Mouse (Mus musculus) central nervous system, embryonic 14 days (tissue): Measurements from ENCODE around the gene Mapk6. TPM values are rescaled to one million over a fixed set of nuclear protein-coding genes. Genes with fewer than 3 reads are reported as not detected.

Experiments used
- polyA plus RNA-seq: library from polyadenylated mRNA; depleted of rRNA; stranded (reverse); fragments of >200 nt; gene quantifications from 2 replicates; pipeline ENCODE4 v1.2.3, GENCODE M21; 2012; rRNA removed

Gene Mapk6
- 83.6 and 88.0 TPM in 2 replicates for polyA plus RNA-seq

GRCm38 (mm10) chr9:75409852-75410378 lies at the start of gene Mapk6:
Mapk6 (minus strand) TSS chr9:75410005.

DNA sequence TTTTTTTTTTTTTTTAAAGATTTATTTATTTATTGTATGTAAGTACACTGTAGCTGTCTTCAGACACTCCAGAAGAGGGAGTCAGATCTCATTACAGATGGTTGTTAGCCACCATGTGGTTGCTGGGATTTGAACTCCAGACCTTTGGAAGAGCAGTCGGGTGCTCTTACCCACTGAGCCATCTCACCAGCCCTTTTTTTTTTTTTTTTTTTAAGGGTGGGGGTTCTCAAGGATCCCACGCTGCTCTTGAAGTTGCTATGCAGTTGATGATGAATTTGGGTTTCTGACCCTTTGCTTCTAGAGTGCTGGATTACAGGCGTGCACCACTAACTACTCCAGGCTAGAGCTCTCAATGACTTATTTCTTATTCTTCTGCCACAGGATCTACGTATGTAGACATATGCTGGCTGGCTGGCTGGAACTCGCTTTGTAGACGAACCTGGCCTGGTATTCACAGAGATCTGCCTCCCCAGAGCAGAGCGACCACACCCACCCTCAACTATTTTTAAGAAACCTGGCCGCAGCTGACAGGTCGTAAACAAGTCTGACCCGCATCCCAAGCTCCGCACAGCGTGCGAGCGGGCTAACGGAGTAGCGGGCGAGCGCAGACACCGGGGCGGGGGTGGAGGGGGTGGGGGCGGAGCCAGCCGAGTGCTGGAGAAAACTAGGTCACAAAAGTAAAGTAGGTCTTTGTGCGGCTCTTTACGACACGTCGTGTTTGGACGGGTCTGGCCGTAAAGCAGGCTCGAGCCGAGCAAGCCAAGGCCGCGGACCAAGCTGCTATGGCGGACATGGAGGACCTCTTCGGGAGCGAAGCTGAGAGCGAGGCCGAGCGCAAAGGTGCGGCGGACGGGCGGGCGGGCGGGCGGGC lies 31.2 kb upstream of the Mapk6 start, which contains the start of gene Leo1:
TSS of gene Leo1 (plus strand) at position 729 of the 871 bp plus-strand sequence.

DNA sequence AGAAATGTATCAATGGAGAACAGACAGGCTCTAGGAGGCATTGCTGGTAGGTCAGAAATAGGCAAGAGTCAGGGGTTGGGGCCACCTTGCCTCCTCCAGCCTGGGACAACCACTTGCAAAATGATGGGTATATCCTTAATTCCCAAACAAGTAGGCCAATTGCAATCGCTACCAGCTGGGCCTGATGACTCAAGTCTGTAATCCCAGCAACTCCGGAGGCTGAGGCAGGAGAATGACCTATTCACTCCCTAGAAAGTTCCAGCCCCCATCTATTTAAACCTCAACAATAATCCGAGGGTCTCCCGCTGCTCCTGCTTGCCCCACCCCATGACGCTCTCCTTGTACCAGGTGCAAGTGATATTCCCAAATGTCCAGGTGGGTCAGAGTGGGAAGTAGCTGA lies 62.3 kb downstream of the Mapk6 start, which contains the start of gene Bcl2l10:
TSS of gene Bcl2l10 (plus strand) at position 301 of the 400 bp plus-strand sequence.

Other genes starting within 250 kb of the Mapk6 start
- gene Myo5c, start 178.0 kb downstream of the Mapk6 start, polyA plus RNA-seq = 0.55 and 1.1 TPM in 2 replicates
- gene Gnb5, start 103.7 kb downstream of the Mapk6 start, polyA plus RNA-seq = 44.4 and 48.0 TPM in 2 replicates
- gene Bcl2l10, start 62.2 kb downstream of the Mapk6 start, polyA plus RNA-seq = not detected in 2 replicates
- gene Leo1, start 31.5 kb upstream of the Mapk6 start, polyA plus RNA-seq = 26.7 and 28.1 TPM in 2 replicates
- 59.1 TPM in 2 replicates for gene Tmod3, start 149.7 kb upstream of the Mapk6 start, polyA plus RNA-seq
- gene Tmod2, start 201.3 kb upstream of the Mapk6 start, polyA plus RNA-seq = 44.8 and 48.5 TPM in 2 replicates
- gene Lysmd2, start 215.7 kb upstream of the Mapk6 start, polyA plus RNA-seq = 17.5 and 21.7 TPM in 2 replicates